In genomic region chr1:131139102-131140095, GRCm38 (mm10) we compare ENCODE assay signal across 8 mouse cellular contexts. TPM values are rescaled to one million over a fixed set of nuclear protein-coding genes. Genes with fewer than 3 reads are reported as not detected.
A peak's percentile ranks its signal among the peaks of the same experiment; 100 is the strongest.
DNase-seq lines count a peak whose midpoint lies in the region; ATAC-seq lines count a peak whose summit lies in the region.

No protein-coding gene starts in this region.

- H3K9me3 ChIP-seq in heart, embryonic 11.5 days (replicated peaks; ENCODE audit: control insufficient read depth, low read length) = no peaks in the 10 kb centered on the region
- H3K9me3 ChIP-seq in hindbrain, embryonic 14.5 days (ENCODE audit: control insufficient read depth, low read length) = no peaks in the 10 kb centered on the region

- H3K27me3 ChIP-seq in heart, embryonic 11.5 days (ENCODE audit: control insufficient read depth, insufficient read depth, low read length) = no peaks in the 10 kb centered on the region
- no peaks in the 10 kb centered on the region for H3K27me3 ChIP-seq in hindbrain, embryonic 14.5 days (ENCODE audit: control insufficient read depth, insufficient read depth, low read length)

- H3K4me1 ChIP-seq in heart, embryonic 11.5 days (ENCODE audit: control insufficient read depth, insufficient read depth, low read length) = 0 out of 2 replicates have a peak, but pooled peaks cover 3% of the 10 kb centered on the region
- peaks cover 35% of the 10 kb centered on the region for H3K4me1 ChIP-seq in hindbrain, embryonic 14.5 days (replicated peaks; ENCODE audit: control insufficient read depth, insufficient read depth, low read length)

- peak overlapping the region; percentile 89; the same call in 1 of the 2 replicates for H3K4me3 ChIP-seq in heart, embryonic 11.5 days (ENCODE audit: low read depth, low read length)
- peak overlapping the region; percentile 77 for H3K4me3 ChIP-seq in hindbrain, embryonic 14.5 days (replicated peaks; ENCODE audit: low read length)

- H3K36me3 ChIP-seq in heart, embryonic 11.5 days (ENCODE audit: control insufficient read depth, insufficient read depth, low read length) = no peaks in the 10 kb centered on the region
- no peaks in the 10 kb centered on the region for H3K36me3 ChIP-seq in hindbrain, embryonic 14.5 days (replicated peaks; ENCODE audit: control insufficient read depth, insufficient read depth)

- peak overlapping the region; percentile 89 for H3K4me2 ChIP-seq in heart, embryonic 11.5 days
- peak overlapping the region; percentile 62 for H3K4me2 ChIP-seq in hindbrain, embryonic 14.5 days (replicated peaks)

- WGBS in heart, embryonic 11.5 days (ENCODE audit: insufficient replicate concordance) = 70% methylated on average over 11 of the region's 11 CpGs
- 76% methylated on average over 11 of the region's 11 CpGs for WGBS in hindbrain, embryonic 14.5 days

- no peak for DNase-seq in heart, postnatal 14 days
- peak; percentile 95 for DNase-seq in ZHBTc4 (ENCODE audit: low read depth, low spot score)
- no peak for DNase-seq in hindbrain, embryonic 14.5 days (ENCODE audit: low spot score)
- peak; percentile 83 for DNase-seq in lung, postnatal 36 days
- no peak for DNase-seq in cerebellum, postnatal 10 days
- no peak for DNase-seq in T-cell, adult 2 months (ENCODE audit: low spot score)

- no peak for ATAC-seq in heart, embryonic 11.5 days (replicated peaks; ENCODE audit: insufficient number of reproducible peaks, low FRiP score, low TSS enrichment)
- ATAC-seq in hindbrain, embryonic 14.5 days (ENCODE audit: low FRiP score) = no peak
- no peak for ATAC-seq in frontal cortex, adult (ENCODE audit: low TSS enrichment)

- intact Hi-C loops in heart, postnatal 14 days (cut with DNase I) = loop anchor here (2.0 kb wide), 1 partner anchor 23 kb away; no protein-coding TSS in a partner anchor

- H3K9ac ChIP-seq in heart, embryonic 11.5 days (ENCODE audit: low read depth, low read length) = no peak overlapping the region
- no peak overlapping the region for H3K9ac ChIP-seq in hindbrain, embryonic 14.5 days

- H3K27ac ChIP-seq in heart, embryonic 11.5 days (ENCODE audit: low read depth, low read length) = 0 out of 2 replicates have a peak overlapping the region, but pooled peaks have one; percentile 86
- peak overlapping the region; percentile 88; the same call in 1 of the 2 replicates for H3K27ac ChIP-seq in hindbrain, embryonic 14.5 days

RNA-seq across cellular contexts. Expression of gene Dyrk3, which starts 1.3 kb away (rescaled TPM):
- 3.7 and 4.0 TPM in 2 replicates for polyA plus RNA-seq in heart, embryonic 11.5 days (2014; fragmentation: Nextera tagmentation; extraction: Ambion mirVana)
- total RNA-seq in heart, postnatal 14 days (2021) = under 1 TPM; 0.37 to 0.53 TPM
- polyA plus RNA-seq in hindbrain, embryonic 14.5 days (2014; fragmentation: Nextera tagmentation; extraction: Ambion mirVana) = 14.8 and 18.2 TPM in 2 replicates

RNA-seq across cellular contexts. Expression of gene Eif2d, which starts 13.6 kb away (rescaled TPM):
- 50.7 and 51.5 TPM in 2 replicates for polyA plus RNA-seq in heart, embryonic 11.5 days (2014; fragmentation: Nextera tagmentation; extraction: Ambion mirVana)
- 10 to 100 TPM; 36.4 to 38.2 TPM for total RNA-seq in heart, postnatal 14 days (2021)
- 50.3 TPM in 2 replicates for polyA plus RNA-seq in hindbrain, embryonic 14.5 days (2014; fragmentation: Nextera tagmentation; extraction: Ambion mirVana)

RNA-seq across cellular contexts. Expression of gene Mapkapk2, which starts 41.8 kb away (rescaled TPM):
- 51.4 and 57.6 TPM in 2 replicates for polyA plus RNA-seq in heart, embryonic 11.5 days (2014; fragmentation: Nextera tagmentation; extraction: Ambion mirVana)
- 100 to 1,000 TPM; 209 to 221 TPM for total RNA-seq in heart, postnatal 14 days (2021)
- 22.5 and 23.7 TPM in 2 replicates for polyA plus RNA-seq in hindbrain, embryonic 14.5 days (2014; fragmentation: Nextera tagmentation; extraction: Ambion mirVana)

Comparison
In these comparisons a context has a peak if more than half of its experiments do, and no peak if none do; other contexts are left out.
1. DNase-seq: peak in ZHBTc4 (single experiment) and lung, postnatal 36 days (single experiment); none in heart, postnatal 14 days (0 of 2), hindbrain, embryonic 14.5 days (single experiment), cerebellum, postnatal 10 days (0 of 2) and T-cell, adult 2 months (single experiment).